Mouse (Mus musculus): ENCODE measurements around the gene Farsb. TPM values are rescaled to one million over a fixed set of nuclear protein-coding genes. Genes with fewer than 3 reads are reported as not detected.
A peak's percentile ranks its signal among the peaks of the same experiment; 100 is the strongest.

The Farsb gene
- polyA plus RNA-seq, 1 experiment from 2014 or later = 156 TPM

GRCm38 (mm10) chr1:78454659-78455058 lies 34.0 kb downstream of the Farsb start:
- H3K4me1 ChIP-seq (replicated peaks) = peaks cover 14% of the 10 kb centered on the region
- peaks cover 71% of the 10 kb centered on the region for H3K36me3 ChIP-seq
- no peaks in the 10 kb centered on the region for H3K9me3 ChIP-seq
- H3K27me3 ChIP-seq = no peaks in the 10 kb centered on the region
- H3K4me2 ChIP-seq = no peak overlapping the region
- H3K27ac ChIP-seq (replicated peaks) = no peak overlapping the region
- 0 out of 2 replicates have a peak, but pooled peaks have one; percentile 8 for ATAC-seq (ENCODE audit: low read depth)
- WGBS = 28% methylated on average over 7 of the region's 7 CpGs
- no peak overlapping the region for H3K4me3 ChIP-seq
- no peak overlapping the region for H3K9ac ChIP-seq

- no peak overlapping the region for H3K9ac ChIP-seq
These were observed 34.8 kb downstream of the Farsb start for GRCm38 (mm10) chr1:78453886-78454285.

GRCm38 (mm10) chr1:78452544-78452943 lies 36.2 kb downstream of the Farsb start:
- WGBS = 86% methylated on average over 6 of the region's 6 CpGs
- Histone ChIP-seq H3K36me3 (peaks cover 62% of the 10 kb centered on the region), H3K27me3 (no peaks in the 10 kb centered on the region), H3K4me2 (no peak overlapping the region), H3K9me3 (no peaks in the 10 kb centered on the region), H3K9ac (no peak overlapping the region), H3K4me3 (no peak overlapping the region), H3K27ac (replicated peaks) (no peak overlapping the region), H3K4me1 (replicated peaks) (peaks cover 14% of the 10 kb centered on the region)
- ATAC-seq (ENCODE audit: low read depth) = no peak

More at GRCm38 (mm10) chr1:78453886-78454285, 34.8 kb downstream of the Farsb start:
- Histone ChIP-seq H3K4me3 (no peak overlapping the region), H3K36me3 (peaks cover 64% of the 10 kb centered on the region), H3K27ac (replicated peaks) (no peak overlapping the region), H3K27me3 (no peaks in the 10 kb centered on the region), H3K4me2 (no peak overlapping the region), H3K9me3 (no peaks in the 10 kb centered on the region), H3K4me1 (replicated peaks) (peaks cover 14% of the 10 kb centered on the region)
- 94% methylated on average over 8 of the region's 8 CpGs for WGBS
- no peak for ATAC-seq (ENCODE audit: low read depth)

GRCm38 (mm10) chr1:78451070-78451854 lies 37.4 kb downstream of the Farsb start:
- H3K4me3 ChIP-seq = no peak overlapping the region
- H3K27me3 ChIP-seq = no peaks in the 10 kb centered on the region
- H3K9ac ChIP-seq = no peak overlapping the region
- H3K27ac ChIP-seq (replicated peaks) = peak overlapping the region; percentile 9; the same call in 1 of the 2 replicates
- peaks cover 14% of the 10 kb centered on the region for H3K4me1 ChIP-seq (replicated peaks)
- WGBS = 56% methylated on average over 12 of the region's 12 CpGs
- no peaks in the 10 kb centered on the region for H3K9me3 ChIP-seq
- H3K4me2 ChIP-seq = no peak overlapping the region
- peaks cover 52% of the 10 kb centered on the region for H3K36me3 ChIP-seq
- peak; percentile 59 for ATAC-seq (ENCODE audit: low read depth)

GRCm38 (mm10) chr1:78448091-78448490 lies 40.6 kb downstream of the Farsb start:
- 66% methylated on average over 1 of the region's 1 CpGs for WGBS
- no peaks in the 10 kb centered on the region for H3K27me3 ChIP-seq
- H3K4me2 ChIP-seq = no peak overlapping the region
- H3K27ac ChIP-seq (replicated peaks) = no peak overlapping the region
- no peak overlapping the region for H3K4me3 ChIP-seq
- ATAC-seq (ENCODE audit: low read depth) = no peak
- no peaks in the 10 kb centered on the region for H3K9me3 ChIP-seq
- H3K4me1 ChIP-seq (replicated peaks) = peaks cover 14% of the 10 kb centered on the region
- H3K9ac ChIP-seq = no peak overlapping the region
- H3K36me3 ChIP-seq = peaks cover 52% of the 10 kb centered on the region

GRCm38 (mm10) chr1:78446742-78447141 lies 42.0 kb downstream of the Farsb start:
- WGBS = 97% methylated on average over 6 of the region's 6 CpGs
- H3K27ac ChIP-seq (replicated peaks) = no peak overlapping the region
- H3K36me3 ChIP-seq = peaks cover 50% of the 10 kb centered on the region
- no peak overlapping the region for H3K4me2 ChIP-seq
- H3K4me3 ChIP-seq = no peak overlapping the region
- H3K9ac ChIP-seq = no peak overlapping the region
- H3K9me3 ChIP-seq = no peaks in the 10 kb centered on the region
- no peak for ATAC-seq (ENCODE audit: low read depth)
- peaks cover 11% of the 10 kb centered on the region for H3K4me1 ChIP-seq (replicated peaks)
- no peaks in the 10 kb centered on the region for H3K27me3 ChIP-seq

GRCm38 (mm10) chr1:78446232-78446631 lies 42.5 kb downstream of the Farsb start:
- ATAC-seq (ENCODE audit: low read depth) = no peak
- Histone ChIP-seq H3K4me1 (replicated peaks) (peaks cover 6% of the 10 kb centered on the region; the same call in 1 of the 2 replicates), H3K27ac (replicated peaks) (no peak overlapping the region), H3K36me3 (peaks cover 50% of the 10 kb centered on the region), H3K4me3 (no peak overlapping the region), H3K9ac (no peak overlapping the region), H3K9me3 (no peaks in the 10 kb centered on the region), H3K27me3 (no peaks in the 10 kb centered on the region), H3K4me2 (no peak overlapping the region)
- WGBS = 87% methylated on average over 8 of the region's 8 CpGs

- ATAC-seq (ENCODE audit: low read depth) = no peak
- WGBS = 95% methylated on average over 7 of the region's 7 CpGs
These were observed 45.6 kb downstream of the Farsb start for GRCm38 (mm10) chr1:78443056-78443455.

GRCm38 (mm10) chr1:78440716-78441115 lies 48.0 kb downstream of the Farsb start:
- H3K4me3 ChIP-seq = no peak overlapping the region
- no peak for ATAC-seq (ENCODE audit: low read depth)
- no peaks in the 10 kb centered on the region for H3K27me3 ChIP-seq
- no peaks in the 10 kb centered on the region for H3K4me1 ChIP-seq (replicated peaks)
- H3K4me2 ChIP-seq = no peak overlapping the region
- no peak overlapping the region for H3K9ac ChIP-seq
- no peaks in the 10 kb centered on the region for H3K9me3 ChIP-seq
- H3K27ac ChIP-seq (replicated peaks) = no peak overlapping the region
- peaks cover 41% of the 10 kb centered on the region for H3K36me3 ChIP-seq
- 92% methylated on average over 8 of the region's 8 CpGs for WGBS

More at GRCm38 (mm10) chr1:78443056-78443455, 45.6 kb downstream of the Farsb start:
- Histone ChIP-seq H3K27ac (replicated peaks) (no peak overlapping the region), H3K9me3 (no peaks in the 10 kb centered on the region), H3K27me3 (no peaks in the 10 kb centered on the region), H3K4me3 (no peak overlapping the region), H3K9ac (no peak overlapping the region), H3K4me1 (replicated peaks) (no peaks in the 10 kb centered on the region), H3K4me2 (no peak overlapping the region), H3K36me3 (peaks cover 44% of the 10 kb centered on the region)

GRCm38 (mm10) chr1:78437150-78437549 lies 51.5 kb downstream of the Farsb start:
- no peak overlapping the region for H3K4me2 ChIP-seq
- 83% methylated on average over 3 of the region's 3 CpGs for WGBS

GRCm38 (mm10) chr1:78436445-78436844 lies 52.3 kb downstream of the Farsb start:
- Histone ChIP-seq H3K27ac (replicated peaks) (no peak overlapping the region), H3K36me3 (peaks cover 16% of the 10 kb centered on the region), H3K4me1 (replicated peaks) (no peaks in the 10 kb centered on the region), H3K9ac (no peak overlapping the region), H3K4me3 (no peak overlapping the region), H3K4me2 (no peak overlapping the region), H3K27me3 (no peaks in the 10 kb centered on the region), H3K9me3 (no peaks in the 10 kb centered on the region)
- WGBS = 95% methylated on average over 1 of the region's 1 CpGs
- no peak for ATAC-seq (ENCODE audit: low read depth)

More at GRCm38 (mm10) chr1:78437150-78437549, 51.5 kb downstream of the Farsb start:
- ATAC-seq (ENCODE audit: low read depth) = no peak
- Histone ChIP-seq H3K27ac (replicated peaks) (no peak overlapping the region), H3K4me1 (replicated peaks) (no peaks in the 10 kb centered on the region), H3K4me3 (no peak overlapping the region), H3K9me3 (no peaks in the 10 kb centered on the region), H3K27me3 (no peaks in the 10 kb centered on the region), H3K9ac (no peak overlapping the region), H3K36me3 (peaks cover 20% of the 10 kb centered on the region)

- no peaks in the 10 kb centered on the region for H3K4me1 ChIP-seq (replicated peaks)
- H3K9me3 ChIP-seq = no peaks in the 10 kb centered on the region
- H3K4me2 ChIP-seq = no peak overlapping the region
- H3K4me3 ChIP-seq = no peak overlapping the region
- no peak overlapping the region for H3K27ac ChIP-seq (replicated peaks)
- no peaks in the 10 kb centered on the region for H3K27me3 ChIP-seq
- H3K9ac ChIP-seq = no peak overlapping the region
- peaks cover 11% of the 10 kb centered on the region for H3K36me3 ChIP-seq
- 77% methylated on average over 2 of the region's 2 CpGs for WGBS
- ATAC-seq (ENCODE audit: low read depth) = no peak
These were observed 52.7 kb downstream of the Farsb start for GRCm38 (mm10) chr1:78435967-78436366.

Measured in neural tube, embryonic 13.5 days (tissue).